9 mouse cellular contexts compared by ENCODE assay signal in the genomic region with DNA sequence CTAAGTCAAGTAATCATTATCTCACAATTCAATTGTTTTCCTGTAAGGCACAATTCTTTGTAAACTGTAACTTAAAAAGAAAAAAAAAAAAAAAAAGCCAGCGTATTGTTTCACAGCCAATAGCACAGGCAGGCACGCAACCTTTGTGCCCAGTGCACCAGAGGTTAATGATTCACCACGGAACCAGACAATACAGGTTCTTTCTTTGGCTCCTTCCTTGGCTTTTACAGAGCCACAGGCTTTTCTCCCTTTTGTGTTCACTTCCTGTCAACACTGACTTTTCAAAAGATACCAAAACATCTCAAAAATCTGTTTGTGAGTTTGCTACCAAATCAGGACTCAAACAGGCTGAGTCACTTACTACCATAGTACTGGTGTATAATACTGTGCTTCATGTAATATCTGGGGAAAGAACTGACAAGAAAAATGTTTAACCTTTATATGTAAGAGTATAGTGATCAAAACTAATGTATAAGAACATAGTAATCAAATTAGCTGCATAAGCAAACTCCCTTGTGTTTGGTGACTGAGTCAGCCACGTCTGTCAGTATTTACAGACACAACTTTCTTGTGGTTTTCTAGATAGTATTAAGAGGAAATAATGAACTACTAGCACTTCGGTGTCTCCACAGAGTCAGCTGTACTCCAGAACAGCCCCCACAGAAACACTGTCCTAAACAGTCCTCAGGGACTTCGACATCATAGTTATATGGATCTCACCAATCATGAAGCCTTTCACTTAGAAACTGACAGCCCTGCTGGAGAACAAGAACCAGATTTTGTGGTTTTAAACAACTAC. TPM values are rescaled to one million over a fixed set of nuclear protein-coding genes. Genes with fewer than 3 reads are reported as not detected.
DNase-seq lines count a peak whose midpoint lies in the region; ATAC-seq lines count a peak whose summit lies in the region.
"Had no signal": no experiment of that assay in that cellular context is flagged by ENCODE, and none has a peak within 500 bp of the region (broad histone marks: within the 10 kb centered on the region; RNA-seq: fewer than 3 reads in every experiment).

No protein-coding gene starts in this region.

- DNase-seq in heart, adult 11 months = peak; percentile 88
- no peak for DNase-seq in liver, embryonic 13.5 days
- no peak for DNase-seq in urinary bladder, adult 2 months (ENCODE audit: low spot score)
- DNase-seq: cerebellum, postnatal 14 days had no signal

- no peaks in the 10 kb centered on the region for H3K36me3 ChIP-seq in heart, embryonic 12.5 days
- no peaks in the 10 kb centered on the region for H3K36me3 ChIP-seq in intestine, embryonic 15.5 days
- peaks cover 11% of the 10 kb centered on the region for H3K36me3 ChIP-seq in liver, embryonic 13.5 days
- H3K36me3 ChIP-seq in forebrain, embryonic 16.5 days (ENCODE audit: control insufficient read depth, insufficient read depth) = no peaks in the 10 kb centered on the region

- no peaks in the 10 kb centered on the region for H3K27me3 ChIP-seq in heart, embryonic 12.5 days (replicated peaks)
- no peaks in the 10 kb centered on the region for H3K27me3 ChIP-seq in intestine, embryonic 15.5 days (replicated peaks)
- no peaks in the 10 kb centered on the region for H3K27me3 ChIP-seq in liver, embryonic 13.5 days
- no peaks in the 10 kb centered on the region for H3K27me3 ChIP-seq in forebrain, embryonic 16.5 days (replicated peaks; ENCODE audit: control insufficient read depth, insufficient read depth, low read length)

- H3K4me1 ChIP-seq in heart, embryonic 12.5 days (replicated peaks) = 0 out of 2 replicates have a peak, but pooled peaks cover 2% of the 10 kb centered on the region
- no peaks in the 10 kb centered on the region for H3K4me1 ChIP-seq in intestine, embryonic 15.5 days (replicated peaks)
- H3K4me1 ChIP-seq in liver, embryonic 13.5 days (replicated peaks) = peaks cover 20% of the 10 kb centered on the region
- H3K4me1 ChIP-seq in forebrain, embryonic 16.5 days (replicated peaks; ENCODE audit: control insufficient read depth, insufficient read depth, low read length) = no peaks in the 10 kb centered on the region

- ATAC-seq in heart, embryonic 12.5 days (ENCODE audit: insufficient number of reproducible peaks, low FRiP score) = no peak
- peak; percentile 73 for ATAC-seq in CD4-positive, CD25-positive, alpha-beta regulatory T cell, adult 4 months
- ATAC-seq in intestine, embryonic 15.5 days = peak; percentile 97
- peak; percentile 69; the same call in 1 of the 2 replicates for ATAC-seq in liver, embryonic 13.5 days (ENCODE audit: low read depth)
- ATAC-seq in forebrain, embryonic 16.5 days = no peak
- no peak for ATAC-seq in cerebellum, adult (ENCODE audit: insufficient number of reproducible peaks, low FRiP score, low TSS enrichment)

- H3K9me3 ChIP-seq in heart, embryonic 12.5 days (replicated peaks) = no peaks in the 10 kb centered on the region
- no peaks in the 10 kb centered on the region for H3K9me3 ChIP-seq in intestine, embryonic 15.5 days
- no peaks in the 10 kb centered on the region for H3K9me3 ChIP-seq in liver, embryonic 13.5 days (replicated peaks)
- H3K9me3 ChIP-seq in forebrain, embryonic 16.5 days (ENCODE audit: control insufficient read depth, low read length) = no peaks in the 10 kb centered on the region

- no peak overlapping the region for H3K9ac ChIP-seq in heart, embryonic 12.5 days
- no peak overlapping the region for H3K9ac ChIP-seq in intestine, embryonic 15.5 days
- no peak overlapping the region for H3K9ac ChIP-seq in liver, embryonic 13.5 days
- no peak overlapping the region for H3K9ac ChIP-seq in forebrain, embryonic 16.5 days (replicated peaks; ENCODE audit: low read depth, low read length)

- WGBS in heart, embryonic 12.5 days = 64% methylated on average over 6 of the region's 6 CpGs
- 47% methylated on average over 6 of the region's 6 CpGs for WGBS in intestine, embryonic 15.5 days
- 30% methylated on average over 6 of the region's 6 CpGs for WGBS in liver, embryonic 13.5 days (ENCODE audit: insufficient replicate concordance)
- WGBS in forebrain, embryonic 16.5 days = 47% methylated on average over 6 of the region's 6 CpGs

- no peak overlapping the region for H3K4me2 ChIP-seq in heart, embryonic 12.5 days
- no peak overlapping the region for H3K4me2 ChIP-seq in intestine, embryonic 15.5 days (replicated peaks)
- no peak overlapping the region for H3K4me2 ChIP-seq in liver, embryonic 13.5 days
- H3K4me2 ChIP-seq in forebrain, embryonic 16.5 days (ENCODE audit: low read length) = no peak overlapping the region

- H3K4me3 ChIP-seq in heart, embryonic 12.5 days = no peak overlapping the region
- H3K4me3 ChIP-seq in intestine, embryonic 15.5 days (replicated peaks) = no peak overlapping the region
- no peak overlapping the region for H3K4me3 ChIP-seq in liver, embryonic 13.5 days (replicated peaks)
- H3K4me3 ChIP-seq in forebrain, embryonic 16.5 days (replicated peaks; ENCODE audit: low read length) = no peak overlapping the region

- no peak overlapping the region for H3K27ac ChIP-seq in heart, embryonic 12.5 days (ENCODE audit: poor library complexity, severe bottlenecking)
- peak overlapping the region; percentile 69 for H3K27ac ChIP-seq in intestine, embryonic 15.5 days
- peak overlapping the region; percentile 68 for H3K27ac ChIP-seq in liver, embryonic 13.5 days
- no peak overlapping the region for H3K27ac ChIP-seq in forebrain, embryonic 16.5 days (ENCODE audit: low read length)

RNA-seq across cellular contexts. Expression of a gene that starts 16.0 kb away (rescaled TPM):
- polyA plus RNA-seq in heart, embryonic 12.5 days (2016; fragmentation: Nextera tagmentation; extraction: Ambion mirVana) = 8.1 and 9.1 TPM in 2 replicates
- 10 to 100 TPM; 40.4 to 41.5 TPM for polyA plus RNA-seq in CD4-positive, CD25-positive, alpha-beta regulatory T cell, adult 4 months (2017; shearing (Covaris generic))
- polyA plus RNA-seq in intestine, embryonic 15.5 days (2015; fragmentation: Nextera tagmentation; extraction: Ambion mirVana) = 12.3 and 15.5 TPM in 2 replicates
- 3.9 and 5.5 TPM in 2 replicates for polyA plus RNA-seq in liver, embryonic 13.5 days (2015; fragmentation: Nextera tagmentation; extraction: Ambion mirVana)
- polyA plus RNA-seq in forebrain, embryonic 16.5 days (2015; fragmentation: Nextera tagmentation; extraction: Ambion mirVana) = 3.9 and 5.0 TPM in 2 replicates
- polyA plus RNA-seq in urinary bladder, adult 2 months (2012; rRNA removed) = 10.2 and 13.2 TPM in 2 replicates

Comparison
In these comparisons a context has a peak if more than half of its experiments do, and no peak if none do; other contexts are left out.
1. ATAC-seq: peak in CD4-positive, CD25-positive, alpha-beta regulatory T cell, adult 4 months (single experiment), intestine, embryonic 15.5 days (single experiment) and liver, embryonic 13.5 days (single experiment); none in heart, embryonic 12.5 days (single experiment), forebrain, embryonic 16.5 days (single experiment) and cerebellum, adult (single experiment).
2. H3K27ac ChIP-seq: peak in intestine, embryonic 15.5 days (single experiment) and liver, embryonic 13.5 days (single experiment); none in heart, embryonic 12.5 days (single experiment) and forebrain, embryonic 16.5 days (single experiment).